Mouse (Mus musculus): ENCODE results near the gene Kcnj12. TPM values are rescaled to one million over a fixed set of nuclear protein-coding genes. Genes with fewer than 3 reads are reported as not detected.
A peak's percentile ranks its signal among the peaks of the same experiment; 100 is the strongest.

The Kcnj12 gene
- polyA plus RNA-seq, 1 experiment: 12.8 TPM

DNA sequence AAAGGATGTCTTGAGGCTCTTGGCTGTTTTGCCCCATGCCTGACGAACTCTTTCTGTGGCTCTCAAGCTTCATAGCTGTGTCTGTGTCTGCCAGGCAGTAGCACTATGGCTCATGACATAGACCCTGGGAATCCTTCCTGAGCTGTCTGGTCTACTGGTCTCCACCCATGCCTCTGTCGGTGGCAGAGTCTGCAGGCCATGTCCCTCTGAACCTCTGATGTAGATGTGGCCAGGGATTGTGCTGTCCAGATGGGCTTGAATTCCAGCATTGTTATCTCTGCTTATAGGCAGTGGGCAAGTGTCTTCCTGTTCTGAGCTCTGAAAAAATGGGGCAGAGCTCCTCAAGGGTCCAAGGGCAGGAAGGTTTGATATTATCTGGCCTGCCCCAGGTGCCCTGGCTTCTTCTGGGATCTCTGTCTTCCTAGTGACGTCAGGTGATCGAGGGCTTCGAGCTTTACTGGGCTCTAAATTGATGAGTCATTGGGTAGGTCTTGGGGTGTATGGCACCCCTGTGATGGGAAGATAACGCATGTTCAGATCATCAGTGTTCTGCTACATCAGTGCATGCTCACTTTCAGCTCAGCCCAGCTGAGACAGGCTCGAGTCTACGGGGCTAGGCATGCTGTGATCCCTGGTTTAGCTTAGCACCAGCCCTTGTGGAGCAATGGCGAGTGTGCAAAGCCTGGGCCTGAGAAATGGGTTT, 44.9 kb downstream of the Kcnj12 start:
- Histone ChIP-seq H3K27ac (ENCODE audit: insufficient read depth, low read length) (no peak overlapping the region), H3K4me1 (ENCODE audit: control insufficient read depth, insufficient read depth, low read length) (peaks cover 9% of the 10 kb centered on the region), H3K4me3 (ENCODE audit: insufficient read depth, low read length) (no peak overlapping the region)
- no peak for TF ChIP-seq POLR2A (IDR thresholded peaks at IDR 0.05; ENCODE audit: extremely low read depth, insufficient read depth, low read length)
- no peak for TF ChIP-seq CTCF (IDR thresholded peaks at IDR 0.05; ENCODE audit: extremely low read depth, insufficient read depth, low read length)

DNA sequence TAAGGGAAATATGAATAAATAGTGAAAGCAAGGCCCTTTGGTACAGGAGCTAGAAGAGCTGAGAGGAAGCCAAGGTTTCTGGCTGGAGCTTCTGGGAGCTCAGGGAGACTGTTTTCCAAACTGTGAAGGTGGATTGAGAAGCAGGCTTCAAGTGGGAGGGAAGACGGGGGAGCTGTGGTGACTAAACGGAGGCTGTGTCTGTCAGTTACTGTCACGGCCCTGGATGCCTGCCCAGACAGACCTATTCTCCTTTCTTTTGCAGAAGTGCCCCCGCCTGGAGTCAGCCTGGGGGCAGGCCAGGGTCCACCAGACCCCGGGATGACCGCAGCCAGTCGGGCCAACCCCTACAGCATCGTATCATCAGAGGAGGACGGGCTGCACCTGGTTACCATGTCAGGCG, 46.5 kb downstream of the Kcnj12 start:
- H3K4me1 ChIP-seq (ENCODE audit: control insufficient read depth, insufficient read depth, low read length): peaks cover 5% of the 10 kb centered on the region; the same call in 1 of the 2 replicates
- H3K4me3 ChIP-seq (ENCODE audit: insufficient read depth, low read length): no peak overlapping the region
- H3K27ac ChIP-seq (ENCODE audit: insufficient read depth, low read length): no peak overlapping the region
- TF ChIP-seq CTCF (IDR thresholded peaks at IDR 0.05; ENCODE audit: extremely low read depth, insufficient read depth, low read length) (no peak), POLR2A (IDR thresholded peaks at IDR 0.05; ENCODE audit: extremely low read depth, insufficient read depth, low read length) (no peak)

DNA sequence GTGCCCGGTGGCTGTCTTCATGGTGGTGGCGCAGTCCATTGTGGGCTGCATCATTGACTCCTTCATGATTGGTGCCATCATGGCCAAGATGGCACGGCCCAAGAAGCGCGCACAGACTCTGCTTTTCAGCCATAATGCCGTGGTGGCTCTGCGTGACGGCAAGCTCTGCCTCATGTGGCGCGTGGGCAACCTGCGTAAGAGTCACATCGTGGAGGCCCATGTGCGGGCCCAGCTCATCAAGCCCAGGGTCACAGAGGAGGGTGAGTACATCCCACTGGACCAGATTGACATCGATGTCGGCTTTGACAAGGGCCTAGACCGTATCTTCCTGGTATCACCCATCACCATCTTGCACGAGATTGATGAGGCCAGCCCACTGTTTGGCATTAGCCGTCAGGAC, 47.3 kb downstream of the Kcnj12 start:
- TF ChIP-seq CTCF (IDR thresholded peaks at IDR 0.05; ENCODE audit: extremely low read depth, insufficient read depth, low read length) (no peak), POLR2A (IDR thresholded peaks at IDR 0.05; ENCODE audit: extremely low read depth, insufficient read depth, low read length) (no peak)
- Histone ChIP-seq H3K27ac (ENCODE audit: insufficient read depth, low read length) (no peak overlapping the region), H3K4me1 (ENCODE audit: control insufficient read depth, insufficient read depth, low read length) (peaks cover 2% of the 10 kb centered on the region; the same call in 1 of the 2 replicates), H3K4me3 (ENCODE audit: insufficient read depth, low read length) (no peak overlapping the region)

DNA sequence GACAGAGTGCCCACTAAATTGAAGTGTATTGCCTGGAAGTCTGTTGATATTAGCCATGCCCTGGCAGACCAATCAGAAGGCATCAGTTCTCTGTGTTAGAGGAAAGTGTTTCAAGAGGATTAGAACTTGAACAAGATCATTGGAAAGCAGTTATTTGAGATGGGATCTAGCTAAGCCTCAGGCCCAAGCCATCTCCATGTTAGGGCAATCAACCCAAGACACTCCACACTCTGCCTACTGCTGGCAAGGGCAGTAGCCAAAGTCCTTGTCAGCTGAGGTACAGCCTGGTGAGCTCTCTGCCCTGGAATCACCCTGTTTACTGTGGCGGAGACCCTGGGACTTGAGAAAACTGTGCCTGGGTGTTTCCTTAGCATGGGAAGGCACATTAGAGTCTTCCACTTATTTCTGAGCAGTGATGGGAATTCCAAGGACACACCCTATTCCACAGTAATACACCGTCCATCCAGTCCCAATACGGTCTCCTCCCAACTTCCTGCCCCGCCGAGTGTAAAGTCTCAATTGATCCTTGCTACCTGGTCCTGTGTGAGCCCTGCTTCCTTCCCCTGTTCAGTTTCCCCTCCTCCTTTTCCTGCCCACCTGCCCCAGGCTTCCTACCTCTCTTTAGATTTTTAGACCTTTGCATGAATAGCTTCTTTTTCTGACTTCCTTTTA, 52.4 kb downstream of the Kcnj12 start:
- no peaks in the 10 kb centered on the region for H3K4me1 ChIP-seq (ENCODE audit: control insufficient read depth, insufficient read depth, low read length)
- H3K4me3 ChIP-seq (ENCODE audit: insufficient read depth, low read length): no peak overlapping the region
- no peak overlapping the region for H3K27ac ChIP-seq (ENCODE audit: insufficient read depth, low read length)
- TF ChIP-seq CTCF (IDR thresholded peaks at IDR 0.05; ENCODE audit: extremely low read depth, insufficient read depth, low read length): no peak
- no peak for TF ChIP-seq POLR2A (IDR thresholded peaks at IDR 0.05; ENCODE audit: extremely low read depth, insufficient read depth, low read length)

DNA sequence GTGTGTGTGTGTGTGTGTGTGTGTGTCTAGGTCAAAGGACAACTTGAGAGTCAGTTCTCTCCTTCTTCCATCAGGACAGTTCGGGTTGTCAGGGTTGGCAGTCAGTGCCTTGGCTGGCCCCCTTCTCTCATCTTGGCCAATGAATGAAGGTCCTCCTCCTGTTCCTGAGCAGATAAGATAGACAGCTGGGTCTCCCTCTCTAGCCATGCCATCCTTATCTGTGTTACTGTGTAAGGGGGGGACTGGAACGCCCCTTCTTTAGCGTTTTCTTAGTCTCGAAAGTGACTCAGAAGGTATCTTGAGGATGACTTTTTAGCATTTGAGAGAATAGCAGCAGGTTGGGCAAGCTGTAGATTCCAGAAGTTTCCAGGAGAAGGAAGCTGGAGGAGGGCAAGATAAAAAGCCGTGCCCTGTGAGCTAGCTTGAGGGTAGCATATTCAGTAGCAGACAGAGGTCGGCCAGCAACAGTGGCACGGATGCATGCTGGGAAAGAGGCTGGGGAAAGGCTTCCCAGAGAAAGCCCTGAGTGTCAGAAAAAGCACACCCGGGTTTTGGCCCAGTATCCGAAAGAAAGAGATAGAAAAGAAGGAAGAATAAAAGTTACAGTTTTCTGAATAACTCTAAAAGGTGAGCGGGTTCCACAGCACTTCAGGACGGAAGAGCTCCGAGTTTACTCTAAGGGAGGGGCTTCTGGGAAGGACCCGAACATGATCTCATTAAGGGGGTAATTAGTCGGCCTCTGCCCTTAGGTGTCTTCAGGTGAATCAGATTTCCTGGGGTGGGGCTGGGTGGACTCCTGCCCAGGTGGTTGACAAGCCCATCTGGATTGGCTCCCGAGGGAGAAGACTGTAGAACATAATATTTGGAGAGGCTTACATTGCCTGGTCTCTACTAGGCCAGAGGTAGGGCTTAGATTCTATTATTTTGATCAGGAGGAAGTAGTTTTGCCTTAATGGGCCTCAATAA, 53.3 kb downstream of the Kcnj12 start:
- Histone ChIP-seq H3K4me1 (ENCODE audit: control insufficient read depth, insufficient read depth, low read length) (no peaks in the 10 kb centered on the region), H3K27ac (ENCODE audit: insufficient read depth, low read length) (no peak overlapping the region), H3K4me3 (ENCODE audit: insufficient read depth, low read length) (no peak overlapping the region)
- no peak for TF ChIP-seq CTCF (IDR thresholded peaks at IDR 0.05; ENCODE audit: extremely low read depth, insufficient read depth, low read length)
- no peak for TF ChIP-seq POLR2A (IDR thresholded peaks at IDR 0.05; ENCODE audit: extremely low read depth, insufficient read depth, low read length)

DNA sequence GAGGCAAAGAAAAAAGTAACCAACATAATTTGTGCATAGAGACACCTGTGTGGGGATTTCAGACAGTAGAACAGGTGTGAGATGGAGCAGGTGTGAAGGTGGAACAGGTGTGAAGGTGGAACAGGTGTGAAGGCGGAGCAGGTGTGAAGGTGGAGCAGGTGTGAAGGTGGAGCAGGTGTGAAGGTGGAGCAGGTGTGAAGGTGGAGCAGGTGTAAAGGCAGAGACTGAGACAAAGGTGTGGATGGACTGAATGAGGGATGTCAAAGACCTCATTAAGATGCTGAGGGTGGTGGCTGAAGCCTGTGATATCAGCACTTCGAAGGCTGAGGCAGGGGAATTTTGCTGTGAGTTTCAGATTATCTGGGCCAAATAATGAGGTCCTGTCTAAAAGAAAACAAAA, 59.3 kb downstream of the Kcnj12 start:
- no peak overlapping the region for H3K4me3 ChIP-seq (ENCODE audit: insufficient read depth, low read length)
- no peaks in the 10 kb centered on the region for H3K4me1 ChIP-seq (ENCODE audit: control insufficient read depth, insufficient read depth, low read length)
- TF ChIP-seq POLR2A (IDR thresholded peaks at IDR 0.05; ENCODE audit: extremely low read depth, insufficient read depth, low read length): no peak
- TF ChIP-seq CTCF (IDR thresholded peaks at IDR 0.05; ENCODE audit: extremely low read depth, insufficient read depth, low read length): no peak
- no peak overlapping the region for H3K27ac ChIP-seq (ENCODE audit: insufficient read depth, low read length)

DNA sequence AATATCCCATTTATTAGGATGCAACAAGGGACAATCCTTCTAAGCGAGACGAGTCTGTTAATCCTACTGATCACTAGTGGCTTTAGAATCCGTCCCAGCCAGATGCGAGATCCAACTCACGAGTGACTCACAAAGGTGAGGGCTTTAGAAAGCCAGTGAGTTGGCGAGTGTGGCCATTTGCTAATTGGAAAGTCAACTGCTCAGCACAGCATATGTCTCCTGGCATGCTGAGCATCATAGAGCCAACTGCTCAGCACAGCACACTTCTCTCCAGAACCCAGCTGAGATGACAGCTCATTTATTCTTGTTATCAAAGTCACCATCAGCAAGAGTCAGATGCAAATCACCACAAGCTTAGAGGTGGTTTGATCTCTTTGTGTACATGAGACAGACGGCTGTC, 67.8 kb downstream of the Kcnj12 start:
- Histone ChIP-seq H3K4me1 (ENCODE audit: control insufficient read depth, insufficient read depth, low read length) (no peaks in the 10 kb centered on the region), H3K4me3 (ENCODE audit: insufficient read depth, low read length) (no peak overlapping the region), H3K27ac (ENCODE audit: insufficient read depth, low read length) (no peak overlapping the region)
- TF ChIP-seq CTCF (IDR thresholded peaks at IDR 0.05; ENCODE audit: extremely low read depth, insufficient read depth, low read length): no peak
- TF ChIP-seq POLR2A (IDR thresholded peaks at IDR 0.05; ENCODE audit: extremely low read depth, insufficient read depth, low read length): no peak

DNA sequence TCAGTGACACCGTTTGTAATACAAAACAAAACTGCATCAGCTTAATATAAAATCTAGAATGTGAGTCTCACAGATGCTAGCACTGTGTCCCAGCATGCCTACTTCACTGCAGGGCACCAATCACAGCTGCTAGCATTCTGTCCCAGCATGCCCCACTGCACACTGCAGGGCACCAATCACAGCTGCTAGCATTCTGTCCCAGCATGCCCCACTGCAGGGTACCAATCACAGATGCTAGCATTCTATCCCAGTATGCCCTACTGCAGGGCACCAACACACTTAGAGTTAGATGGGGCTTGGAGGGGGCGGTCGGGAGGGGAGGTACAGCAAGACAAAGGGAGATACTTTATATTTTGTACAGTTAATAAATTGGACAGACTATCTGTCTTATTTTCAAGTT, 68.8 kb downstream of the Kcnj12 start:
- no peak overlapping the region for H3K27ac ChIP-seq (ENCODE audit: insufficient read depth, low read length)
- H3K4me1 ChIP-seq (ENCODE audit: control insufficient read depth, insufficient read depth, low read length): no peaks in the 10 kb centered on the region
- no peak overlapping the region for H3K4me3 ChIP-seq (ENCODE audit: insufficient read depth, low read length)
- TF ChIP-seq POLR2A (IDR thresholded peaks at IDR 0.05; ENCODE audit: extremely low read depth, insufficient read depth, low read length) (no peak), CTCF (IDR thresholded peaks at IDR 0.05; ENCODE audit: extremely low read depth, insufficient read depth, low read length) (no peak)

DNA sequence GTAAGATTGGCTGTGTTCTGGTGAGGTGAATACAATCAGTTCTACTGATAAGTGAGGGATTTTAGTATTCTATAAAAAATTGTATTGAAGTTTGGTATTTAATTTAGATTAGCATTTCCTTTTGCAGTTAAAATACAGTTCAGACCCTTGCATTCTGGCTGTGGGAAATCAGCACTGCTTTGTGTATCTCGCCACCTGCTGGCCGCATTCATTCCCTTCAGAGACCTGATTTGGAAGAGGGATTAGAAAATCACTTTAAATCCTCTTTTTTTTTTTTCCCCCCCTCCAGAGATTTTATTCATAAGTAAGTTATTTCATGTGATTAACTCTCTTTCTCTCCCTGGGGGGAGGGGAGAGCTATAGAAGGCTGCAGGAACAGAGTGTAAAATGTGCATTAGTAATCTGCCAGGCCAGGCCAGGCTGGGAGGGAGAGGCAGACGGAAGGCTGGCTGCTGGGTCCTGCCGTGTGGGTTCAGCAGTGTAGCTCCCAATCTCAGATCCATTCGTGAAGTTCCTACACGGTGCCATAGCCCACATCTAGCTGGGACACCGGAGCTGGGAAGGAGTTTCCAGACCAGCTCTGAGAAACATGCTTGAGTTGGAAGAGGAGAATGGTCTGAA, 69.4 kb downstream of the Kcnj12 start:
- no peaks in the 10 kb centered on the region for H3K4me1 ChIP-seq (ENCODE audit: control insufficient read depth, insufficient read depth, low read length)
- H3K4me3 ChIP-seq (ENCODE audit: insufficient read depth, low read length): no peak overlapping the region
- TF ChIP-seq POLR2A (IDR thresholded peaks at IDR 0.05; ENCODE audit: extremely low read depth, insufficient read depth, low read length) (no peak), CTCF (IDR thresholded peaks at IDR 0.05; ENCODE audit: extremely low read depth, insufficient read depth, low read length) (peak; percentile 88)
- no peak overlapping the region for H3K27ac ChIP-seq (ENCODE audit: insufficient read depth, low read length)

Measured in cortical plate, adult 2 months (tissue).